Mouse (Mus musculus) MEL (cell line): ENCODE measurements around the gene Fbrs. TPM values are rescaled to one million over a fixed set of nuclear protein-coding genes. Genes with fewer than 3 reads are reported as not detected.

Experiments used
- DNase-seq: peaks from one replicate; pipeline ENCODE4 v3.0.0; 2011; ENCODE audit warnings: low read depth, low spot score
- H3K27ac ChIP-seq: 2 replicates; pipeline ENCODE4 v1.5.1; 2012; ENCODE audit warnings: low read depth, mild to moderate bottlenecking, control low read depth, low read length, moderate library complexity; ENCODE audit not compliant: control insufficient read depth
- H3K27me3 ChIP-seq, 2 experiments: fragments of 150-350 bp in 1 of 2; sonication (generic) in 1 of 2; 2 replicates each; pipeline ENCODE4 v1.6.1; 2012; ENCODE audit warnings: low read length in 2 of 2, mild to moderate bottlenecking in 2 of 2, improper control_type of control experiment in 1 of 2, moderate library complexity in 1 of 2; ENCODE audit not compliant: insufficient read depth in 2 of 2, control insufficient read depth in 1 of 2
- H3K36me3 ChIP-seq, 2 experiments: 2 replicates each; pipeline ENCODE4 v1.6.1; 2012 to 2014; ENCODE audit warnings: low read length in 2 of 2, improper control_type of control experiment in 1 of 2, inconsistent platforms in 1 of 2, mild to moderate bottlenecking in 1 of 2; ENCODE audit not compliant: insufficient read depth in 2 of 2, control insufficient read depth in 1 of 2
- H3K4me1 ChIP-seq, 2 experiments: fragments of 150-350 bp in 1 of 2; sonication (generic) in 1 of 2; 2 replicates each; pipeline ENCODE4 v1.6.1; 2012; ENCODE audit warnings: low read length in 2 of 2, improper control_type of control experiment in 1 of 2, mild to moderate bottlenecking in 1 of 2; ENCODE audit not compliant: insufficient read depth in 2 of 2, control insufficient read depth in 1 of 2
- H3K4me3 ChIP-seq, 2 experiments: fragments of 150-350 bp in 1 of 2; sonication (generic) in 1 of 2; 2 replicates each; pipeline ENCODE4 v1.5.1; 2012; ENCODE audit warnings: low read depth in 2 of 2, low read length in 2 of 2, mild to moderate bottlenecking in 2 of 2, moderate library complexity in 2 of 2, control low read depth in 1 of 2, improper control_type of control experiment in 1 of 2; ENCODE audit not compliant: control insufficient read depth in 1 of 2, insufficient read depth in 1 of 2
- H3K79me2 ChIP-seq: 2 replicates; pipeline ENCODE4 v1.6.1; 2012; ENCODE audit warnings: mild to moderate bottlenecking, low read length, moderate library complexity; ENCODE audit not compliant: control insufficient read depth, poor library complexity, insufficient read depth
- H3K9ac ChIP-seq: 2 replicates; pipeline ENCODE4 v1.6.1; 2012; ENCODE audit warnings: low read depth, mild to moderate bottlenecking, control low read depth, low read length, moderate library complexity; ENCODE audit not compliant: control insufficient read depth, poor library complexity, severe bottlenecking
- H3K9me3 ChIP-seq: fragments of 150-350 bp; sonication (generic); replicated peaks from 2 replicates; pipeline ENCODE4 v1.6.1; 2012; ENCODE audit warnings: mild to moderate bottlenecking, low read length, improper control_type of control experiment, moderate library complexity; ENCODE audit not compliant: insufficient read depth
- CHD2 ChIP-seq: IDR thresholded peaks from 2 replicates; pipeline ENCODE4 v1.6.1; 2011; ENCODE audit warnings: low read length, improper control_type of control experiment
- CTCF ChIP-seq, 3 experiments: IDR thresholded peaks in 2 of 3; conservative IDR thresholded peaks in 1 of 3; 2 replicates each; pipeline ENCODE4 v1.5.1; 2011 to 2012; ENCODE audit warnings: low read length in 3 of 3, low read depth in 2 of 3, mild to moderate bottlenecking in 2 of 3, improper control_type of control experiment in 1 of 3, inconsistent platforms in 1 of 3, mixed read lengths in 1 of 3, moderate library complexity in 1 of 3; ENCODE audit not compliant: control insufficient read depth in 1 of 3, insufficient read depth in 1 of 3, poor library complexity in 1 of 3, severe bottlenecking in 1 of 3
- E2F4 ChIP-seq: IDR thresholded peaks from 2 replicates; pipeline ENCODE4 v1.6.1; 2011; ENCODE audit warnings: low read depth, low read length, improper control_type of control experiment, borderline replicate concordance
- ELF1 ChIP-seq: IDR thresholded peaks from 2 replicates; pipeline ENCODE4 v1.6.1; 2014; ENCODE audit warnings: low read depth, mild to moderate bottlenecking, inconsistent platforms, low read length, improper control_type of control experiment, moderate library complexity
- EP300 ChIP-seq, 2 experiments: IDR thresholded peaks; 2 replicates each; pipeline ENCODE4 v1.6.1; 2011; ENCODE audit warnings: improper control_type of control experiment in 2 of 2, low read length in 2 of 2, low read depth in 1 of 2, mild to moderate bottlenecking in 1 of 2
- ETS1 ChIP-seq: IDR thresholded peaks from 2 replicates; pipeline ENCODE4 v1.6.1; 2012; ENCODE audit warnings: low read depth, mild to moderate bottlenecking, inconsistent platforms, low read length, improper control_type of control experiment, moderate library complexity
- GATA1 ChIP-seq: IDR thresholded peaks from 2 replicates; pipeline ENCODE4 v1.6.1; 2011; ENCODE audit warnings: low read depth, low read length, improper control_type of control experiment
- HCFC1 ChIP-seq: IDR thresholded peaks from 2 replicates; pipeline ENCODE4 v1.6.1; 2012; ENCODE audit warnings: low read depth, mild to moderate bottlenecking, inconsistent platforms, low read length, improper control_type of control experiment, moderate library complexity
- JUND ChIP-seq: IDR thresholded peaks from 2 replicates; pipeline ENCODE4 v1.6.1; 2011; ENCODE audit warnings: low read depth, mild to moderate bottlenecking, improper control_type of control experiment, low read length
- KAT2A ChIP-seq: conservative IDR thresholded peaks from 2 replicates; pipeline ENCODE4 v1.6.1; 2012; ENCODE audit warnings: low read depth, low read length, improper control_type of control experiment, inconsistent platforms
- MAFK ChIP-seq: IDR thresholded peaks from 2 replicates; pipeline ENCODE4 v1.6.1; 2011; ENCODE audit warnings: low read depth, mild to moderate bottlenecking, low read length, improper control_type of control experiment, borderline replicate concordance
- MAX ChIP-seq: IDR thresholded peaks from 2 replicates; pipeline ENCODE4 v1.6.1; 2011; ENCODE audit warnings: low read length, improper control_type of control experiment
- MAZ ChIP-seq: IDR thresholded peaks from 2 replicates; pipeline ENCODE4 v1.6.1; 2012; ENCODE audit warnings: low read depth, mild to moderate bottlenecking, inconsistent platforms, low read length, improper control_type of control experiment
- MEF2A ChIP-seq: IDR thresholded peaks from 2 replicates; pipeline ENCODE4 v1.6.1; 2014; ENCODE audit warnings: low read depth, mild to moderate bottlenecking, inconsistent platforms, low read length, improper control_type of control experiment; ENCODE audit not compliant: poor library complexity, insufficient replicate concordance, severe bottlenecking; ENCODE audit errors: extremely low read depth
- MXI1 ChIP-seq: IDR thresholded peaks from 2 replicates; pipeline ENCODE4 v1.6.1; 2011; ENCODE audit warnings: mild to moderate bottlenecking, low read depth, low read length, improper control_type of control experiment
- MYB ChIP-seq: IDR thresholded peaks from 2 replicates; pipeline ENCODE4 v1.6.1; 2011; ENCODE audit warnings: mild to moderate bottlenecking, low read depth, low read length, improper control_type of control experiment
- MYC ChIP-seq: IDR thresholded peaks from 2 replicates; pipeline ENCODE4 v1.6.1; 2011; ENCODE audit warnings: low read depth, mild to moderate bottlenecking, low read length, improper control_type of control experiment, moderate library complexity
- NELFE ChIP-seq: IDR thresholded peaks from 2 replicates; pipeline ENCODE4 v1.6.1; 2011; ENCODE audit warnings: low read depth, low read length, improper control_type of control experiment
- NRF1 ChIP-seq: IDR thresholded peaks from 2 replicates; pipeline ENCODE4 v1.6.1; 2014; ENCODE audit warnings: low read depth, mild to moderate bottlenecking, inconsistent platforms, low read length, improper control_type of control experiment, moderate library complexity; ENCODE audit not compliant: poor library complexity, insufficient read depth, severe bottlenecking
- POLR2A ChIP-seq, 2 experiments: IDR thresholded peaks; 2 replicates each; pipeline ENCODE4 v1.6.1; 2011 to 2012; ENCODE audit warnings: low read length in 2 of 2, mild to moderate bottlenecking in 2 of 2, control low read depth in 1 of 2, improper control_type of control experiment in 1 of 2, low read depth in 1 of 2, moderate library complexity in 1 of 2; ENCODE audit not compliant: control insufficient read depth in 1 of 2, insufficient read depth in 1 of 2, poor library complexity in 1 of 2
- POLR2AphosphoS2 ChIP-seq: IDR thresholded peaks from 2 replicates; pipeline ENCODE4 v1.6.1; 2011; ENCODE audit warnings: low read length, improper control_type of control experiment
- RAD21 ChIP-seq: IDR thresholded peaks from 2 replicates; pipeline ENCODE4 v1.6.1; 2011; ENCODE audit warnings: mild to moderate bottlenecking, low read depth, low read length, improper control_type of control experiment
- SIN3A ChIP-seq: IDR thresholded peaks from 2 replicates; pipeline ENCODE4 v1.6.1; 2012; ENCODE audit warnings: low read length, improper control_type of control experiment, inconsistent platforms
- SMC3 ChIP-seq: IDR thresholded peaks from 2 replicates; pipeline ENCODE4 v1.6.1; 2011; ENCODE audit warnings: low read depth, low read length, improper control_type of control experiment
- TAL1 ChIP-seq: IDR thresholded peaks from 2 replicates; pipeline ENCODE4 v1.6.1; 2012; ENCODE audit warnings: mild to moderate bottlenecking, inconsistent platforms, low read length, moderate library complexity, mixed read lengths
- TBP ChIP-seq: IDR thresholded peaks from 2 replicates; pipeline ENCODE4 v1.8.0; 2011; ENCODE audit warnings: low read depth, low read length, improper control_type of control experiment
- TCF12 ChIP-seq: IDR thresholded peaks from 2 replicates; pipeline ENCODE4 v1.6.1; 2014; ENCODE audit warnings: low read depth, mild to moderate bottlenecking, inconsistent platforms, low read length, improper control_type of control experiment, moderate library complexity
- UBTF ChIP-seq: IDR thresholded peaks from 2 replicates; pipeline ENCODE4 v1.6.1; 2012; ENCODE audit warnings: low read depth, mild to moderate bottlenecking, inconsistent platforms, low read length, improper control_type of control experiment, moderate library complexity, borderline replicate concordance; ENCODE audit not compliant: insufficient read depth
- USF1 ChIP-seq: IDR thresholded peaks from 2 replicates; pipeline ENCODE4 v1.6.1; 2014; ENCODE audit warnings: low read depth, mild to moderate bottlenecking, inconsistent platforms, low read length, improper control_type of control experiment, moderate library complexity
- USF2 ChIP-seq, 2 experiments: IDR thresholded peaks; 2 replicates each; pipeline ENCODE4 v1.6.1; 2011 to 2012; ENCODE audit warnings: improper control_type of control experiment in 2 of 2, low read length in 2 of 2, borderline replicate concordance in 1 of 2, inconsistent platforms in 1 of 2, low read depth in 1 of 2, mild to moderate bottlenecking in 1 of 2; ENCODE audit not compliant: insufficient read depth in 1 of 2
- ZMIZ1 ChIP-seq: IDR thresholded peaks from 2 replicates; pipeline ENCODE4 v1.6.1; 2012; ENCODE audit warnings: low read depth, mild to moderate bottlenecking, inconsistent platforms, low read length, improper control_type of control experiment, moderate library complexity
- ZNF384 ChIP-seq: IDR thresholded peaks from 2 replicates; pipeline ENCODE4 v1.6.1; 2012; ENCODE audit warnings: low read depth, mild to moderate bottlenecking, inconsistent platforms, low read length, improper control_type of control experiment
- polyA plus RNA-seq, 2 experiments: library from polyadenylated mRNA; stranded (reverse) in 1 of 2; unstranded in 1 of 2; fragments of >175 nt in 1 of 2; fragments of >200 nt in 1 of 2; gene quantifications; 2 replicates each; pipeline versions ENCODE4 v1.2.1 to v1.2.4; 2012; ENCODE audit warnings: low replicate concordance in 2 of 2, low read depth in 1 of 2; ENCODE audit not compliant: insufficient read length in 2 of 2, insufficient read depth in 1 of 2, missing spikeins in 1 of 2
- total RNA-seq: library from RNA; depleted of rRNA; stranded (reverse); fragments of 300-350 nt; gene quantifications from 2 replicates; pipeline ENCODE4 v1.2.3, GENCODE M21; 2012

Gene Fbrs
- total and polyA plus RNA-seq, 3 experiments, result 7.5 to 53.3 TPM; not detected in 1

DNA sequence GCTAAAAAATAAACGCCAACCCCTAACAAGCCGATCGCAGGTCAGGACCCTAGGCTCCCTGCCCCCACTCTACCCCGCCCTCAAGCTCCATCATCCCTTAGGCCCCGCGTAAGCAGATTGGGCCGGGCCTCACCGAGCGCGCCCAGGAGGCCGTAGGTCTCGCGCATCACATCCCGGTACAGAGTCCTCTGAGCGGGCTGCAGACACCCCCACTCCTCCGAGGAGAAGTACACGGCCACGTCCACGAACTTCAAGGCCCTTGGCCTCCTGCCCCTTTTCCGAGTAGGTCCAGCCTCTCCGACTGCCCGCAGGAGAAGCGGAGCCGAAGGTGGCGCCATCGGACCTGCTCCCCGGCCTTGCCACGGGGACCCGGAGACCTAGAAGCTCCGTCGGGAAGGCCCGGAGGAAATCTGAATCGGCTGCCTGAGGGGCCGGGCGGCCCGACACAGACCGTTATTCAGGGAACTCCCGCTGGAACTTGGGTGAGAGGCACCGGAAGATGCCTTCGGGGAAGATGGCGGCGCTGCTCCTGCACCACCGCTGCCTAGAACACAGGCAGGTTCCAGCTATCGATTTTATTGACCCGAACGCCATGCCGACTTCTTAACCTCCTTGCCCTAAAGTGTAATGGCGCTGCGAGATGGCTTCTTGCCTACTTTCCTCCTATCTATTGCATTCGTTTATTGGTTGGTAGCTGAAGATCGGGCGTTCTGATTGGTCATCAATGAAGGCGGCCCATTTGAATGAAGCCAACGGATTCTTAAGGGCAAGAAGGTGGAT is 30.3 kb upstream of the Fbrs start, which contains the start of gene Zfp689:
Zfp689 (minus strand) TSS at position 638 of the 780 bp plus-strand sequence.
- H3K4me1 ChIP-seq, result peaks cover 0 to 22% of the 10 kb centered on the region in 2 experiments; a peak in 2 of 4 replicates
- DNase-seq, result peak; percentile 98

DNA sequence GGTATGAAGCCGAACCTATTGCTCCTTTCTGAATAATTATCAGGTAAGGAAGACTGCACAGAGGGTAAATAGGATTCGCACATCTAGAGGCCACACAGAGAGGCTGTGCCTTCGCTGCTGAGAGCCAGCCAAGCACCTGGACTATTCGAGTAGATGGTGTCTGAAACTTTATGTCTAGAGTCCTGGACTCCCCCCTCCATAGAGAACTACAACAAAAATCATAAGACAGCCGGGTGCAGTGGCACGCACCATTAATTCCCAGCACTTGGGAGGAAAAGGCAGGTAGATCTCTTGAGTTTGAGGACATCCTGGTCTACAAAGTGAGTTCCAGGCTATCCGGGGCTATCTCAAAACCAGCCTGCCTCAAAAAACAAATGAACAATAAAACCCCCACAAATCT is 29.0 kb upstream of the Fbrs start:
- no peaks in the 10 kb centered on the region for H3K27me3 ChIP-seq
- H3K9me3 ChIP-seq, result no peaks in the 10 kb centered on the region
- peak overlapping the region; percentile 93 to 94 for H3K4me3 ChIP-seq
- peak overlapping the region; percentile 85 for H3K9ac ChIP-seq
- H3K36me3 ChIP-seq, result peaks cover 0 to 19% of the 10 kb centered on the region in 2 experiments; a peak in 2 of 4 replicates
- peaks cover 0 to 22% of the 10 kb centered on the region in 2 experiments; a peak in 2 of 4 replicates for H3K4me1 ChIP-seq
- DNase-seq, result no peak
- H3K79me2 ChIP-seq, result peaks cover 35% of the 10 kb centered on the region
- H3K27ac ChIP-seq, result no peak overlapping the region
- TF ChIP-seq ETS1, result no peak
- no peak for TF ChIP-seq CHD2
- no peak for TF ChIP-seq MAFK
- TF ChIP-seq SIN3A, result no peak
- no peak for TF ChIP-seq TAL1
- no peak for TF ChIP-seq MYC
- no peak for TF ChIP-seq POLR2A (IDR thresholded peaks at IDR 0.05; ENCODE audit: control insufficient read depth in 1 of 2, insufficient read depth in 1 of 2, low read depth in 1 of 2, low read length in 2 of 2, poor library complexity in 1 of 2)
- no peak for TF ChIP-seq KAT2A
- no peak for TF ChIP-seq ELF1
- TF ChIP-seq EP300 (IDR thresholded peaks at IDR 0.05; ENCODE audit: low read depth in 1 of 2, low read length in 2 of 2), result no peak
- no peak for TF ChIP-seq USF1
- no peak for TF ChIP-seq JUND
- TF ChIP-seq E2F4, result no peak
- TF ChIP-seq SMC3, result no peak
- no peak for TF ChIP-seq MYB
- no peak for TF ChIP-seq MAZ
- no peak for TF ChIP-seq HCFC1
- TF ChIP-seq ZMIZ1, result no peak

More for the DNA sequence above, 30.3 kb upstream of the Fbrs start, which contains the start of gene Zfp689:
- TF ChIP-seq HCFC1 (peak; percentile 100), EP300 (IDR thresholded peaks at IDR 0.05; ENCODE audit: low read depth in 1 of 2, low read length in 2 of 2) (peak in 1 of 2 experiments; percentile 18; a peak in 2 of 4 replicates), TBP (peak; percentile 95), E2F4 (peak; percentile 86; the same call in 1 of the 2 replicates), CTCF (IDR thresholded peaks at IDR 0.05 in 2 of 3, conservative IDR thresholded peaks at IDR 0.05 in 1 of 3; ENCODE audit: control insufficient read depth in 1 of 3, insufficient read depth in 1 of 3, low read depth in 2 of 3, low read length in 3 of 3, poor library complexity in 1 of 3, severe bottlenecking in 1 of 3) (0 out of 6 replicates have a peak, but pooled peaks of 1 of the 3 experiments have one; percentile 13), USF1 (no peak), MAX (peak; percentile 65), ZNF384 (no peak), ZMIZ1 (peak; percentile 78), MEF2A (no peak), MYC (peak; percentile 87), MXI1 (peak; percentile 78), CHD2 (peak; percentile 96), SMC3 (no peak), TCF12 (peak; percentile 22; the same call in 1 of the 2 replicates), NELFE (peak; percentile 75), POLR2AphosphoS2 (peak; percentile 81), MYB (peak; percentile 60; the same call in 1 of the 2 replicates), SIN3A (peak; percentile 95), NRF1 (peak; percentile 56; the same call in 1 of the 2 replicates), POLR2A (IDR thresholded peaks at IDR 0.05; ENCODE audit: control insufficient read depth in 1 of 2, insufficient read depth in 1 of 2, low read depth in 1 of 2, low read length in 2 of 2, poor library complexity in 1 of 2) (peak; percentile 41 to 72; a peak in 3 of 4 replicates), USF2 (IDR thresholded peaks at IDR 0.05; ENCODE audit: borderline replicate concordance in 1 of 2, insufficient read depth in 1 of 2, low read depth in 1 of 2, low read length in 2 of 2) (no peak), RAD21 (no peak), KAT2A (peak; percentile 98), TAL1 (no peak), GATA1 (peak; percentile 40; the same call in 1 of the 2 replicates), ELF1 (peak; percentile 62), JUND (no peak), ETS1 (no peak), UBTF (peak; percentile 69; the same call in 1 of the 2 replicates)
- TF ChIP-seq, all 39 proteins: peak for 21
- H3K27ac ChIP-seq, result peak within 1 kb of the TSS; percentile 78
- H3K9ac ChIP-seq, result peak within 1 kb of the TSS; percentile 91
- no peaks in the 10 kb centered on the region for H3K9me3 ChIP-seq
- H3K79me2 ChIP-seq, result peaks cover 34% of the 10 kb centered on the region
- H3K36me3 ChIP-seq, result peaks cover 0 to 19% of the 10 kb centered on the region in 2 experiments; a peak in 2 of 4 replicates
- H3K27me3 ChIP-seq, result no peaks in the 10 kb centered on the region
- H3K4me3 ChIP-seq, result peak within 1 kb of the TSS; percentile 93 to 94
